Mouse (Mus musculus) G1E (cell line): ENCODE results near the gene Insc. TPM values are rescaled to one million over a fixed set of nuclear protein-coding genes. Genes with fewer than 3 reads are reported as not detected.

Experiments
- ATAC-seq: 2 replicates; pipeline ENCODE4 v1.8.0; 2016; ENCODE audit warnings: mild to moderate bottlenecking; ENCODE audit not compliant: insufficient number of reproducible peaks, poor library complexity, low FRiP score, severe bottlenecking; ENCODE audit errors: extremely low read depth
- DNase-seq: peaks from one replicate; pipeline ENCODE4 v3.0.0; 2012; ENCODE audit warnings: low spot score
- H3K27me3 ChIP-seq: 2 replicates; pipeline ENCODE4 v1.6.1; 2012; ENCODE audit warnings: mild to moderate bottlenecking, low read length, inconsistent platforms; ENCODE audit not compliant: insufficient read depth
- H3K36me3 ChIP-seq: replicated peaks from 2 replicates; pipeline ENCODE3; 2012; ENCODE audit warnings: mild to moderate bottlenecking, inconsistent platforms
- H3K4me1 ChIP-seq: 2 replicates; pipeline ENCODE4 v1.6.1; 2012; ENCODE audit warnings: low read depth, low read length, inconsistent platforms, mixed read lengths; ENCODE audit not compliant: insufficient read depth
- H3K4me3 ChIP-seq: 2 replicates; pipeline ENCODE4 v1.5.1; 2012; ENCODE audit warnings: low read depth, mild to moderate bottlenecking, inconsistent platforms, low read length, moderate library complexity, mixed read lengths
- H3K9me3 ChIP-seq: replicated peaks from 2 replicates; pipeline ENCODE4 v1.6.1; 2012; ENCODE audit warnings: inconsistent platforms
- CTCF ChIP-seq: IDR thresholded peaks from 2 replicates; pipeline ENCODE4 v1.5.1; 2012; ENCODE audit warnings: low read depth, low read length, inconsistent platforms, mixed read lengths
- GATA1 ChIP-seq: IDR thresholded peaks from 2 replicates; pipeline ENCODE4 v1.6.1; 2012; ENCODE audit warnings: borderline replicate concordance, low read length, inconsistent platforms, mixed read lengths
- GATA2 ChIP-seq: IDR thresholded peaks from 2 replicates; pipeline ENCODE4 v1.6.1; 2012; ENCODE audit warnings: low read depth, low read length, inconsistent platforms, borderline replicate concordance
- POLR2AphosphoS5 ChIP-seq: IDR thresholded peaks from 2 replicates; pipeline ENCODE4 v1.6.1; 2012; ENCODE audit warnings: low read depth, low read length, inconsistent platforms; ENCODE audit not compliant: insufficient replicate concordance
- TAL1 ChIP-seq: conservative IDR thresholded peaks from 2 replicates; pipeline ENCODE4 v1.6.1; 2012; ENCODE audit warnings: low read depth, low read length, inconsistent platforms, mixed read lengths
- polyA plus RNA-seq: library from polyadenylated mRNA; stranded (reverse); fragments of >175 nt; gene quantifications from 2 replicates; pipeline ENCODE4 v1.2.3, GENCODE M21; 2012
- total RNA-seq, 2 experiments: library from RNA; stranded (forward) in 1 of 2; stranded (reverse) in 1 of 2; fragments of 200-1000 nt in 1 of 2; fragments of >200 nt in 1 of 2; fragmentation: Nextera tagmentation in 1 of 2; gene quantifications; 2 replicates each; pipeline ENCODE4 v1.2.3; 2014 to 2017

Gene Insc
- total and polyA plus RNA-seq, 3 experiments: not detected

- DNase-seq (no peak), ATAC-seq (no peak)
- no peaks in the 10 kb centered on the region for H3K4me1 ChIP-seq
- no peaks in the 10 kb centered on the region for H3K36me3 ChIP-seq
- peaks cover 15% of the 10 kb centered on the region for H3K9me3 ChIP-seq
- no peak overlapping the region for H3K4me3 ChIP-seq
- TF ChIP-seq GATA1: no peak
- no peak for TF ChIP-seq POLR2AphosphoS5
- no peak for TF ChIP-seq CTCF
- H3K27me3 ChIP-seq: no peaks in the 10 kb centered on the region
Observed at GRCm38 (mm10) chr7:114883602-114884001, 140.1 kb downstream of the Insc start.

GRCm38 (mm10) chr7:114886933-114887332 is 143.4 kb downstream of the Insc start:
- Histone ChIP-seq H3K36me3 (no peaks in the 10 kb centered on the region), H3K9me3 (peaks cover 15% of the 10 kb centered on the region), H3K4me3 (no peak overlapping the region), H3K27me3 (no peaks in the 10 kb centered on the region), H3K4me1 (no peaks in the 10 kb centered on the region)
- ATAC-seq (no peak), DNase-seq (no peak)
- TF ChIP-seq TAL1 (no peak), POLR2AphosphoS5 (no peak), CTCF (no peak), GATA2 (no peak), GATA1 (no peak)

GRCm38 (mm10) chr7:114890215-114890614 is 146.7 kb downstream of the Insc start:
- ATAC-seq (no peak), DNase-seq (no peak)
- Histone ChIP-seq H3K4me3 (no peak overlapping the region), H3K9me3 (peaks cover 15% of the 10 kb centered on the region), H3K4me1 (no peaks in the 10 kb centered on the region), H3K27me3 (no peaks in the 10 kb centered on the region), H3K36me3 (no peaks in the 10 kb centered on the region)
- no peak for TF ChIP-seq GATA1
- no peak for TF ChIP-seq GATA2
- TF ChIP-seq POLR2AphosphoS5: no peak
- no peak for TF ChIP-seq TAL1
- TF ChIP-seq CTCF: no peak

- H3K36me3 ChIP-seq: no peaks in the 10 kb centered on the region
- H3K4me3 ChIP-seq: no peak overlapping the region
- DNase-seq (no peak), ATAC-seq (no peak)
- H3K4me1 ChIP-seq: no peaks in the 10 kb centered on the region
- no peaks in the 10 kb centered on the region for H3K27me3 ChIP-seq
- TF ChIP-seq GATA1: no peak
- TF ChIP-seq CTCF: no peak
- TF ChIP-seq POLR2AphosphoS5: no peak
- TF ChIP-seq TAL1: no peak
- TF ChIP-seq GATA2: no peak
- H3K9me3 ChIP-seq: peaks cover 9% of the 10 kb centered on the region
Observed at GRCm38 (mm10) chr7:114892618-114893257, 149.2 kb downstream of the Insc start.

GRCm38 (mm10) chr7:114893889-114894288 is 150.4 kb downstream of the Insc start:
- no peaks in the 10 kb centered on the region for H3K27me3 ChIP-seq
- no peak overlapping the region for H3K4me3 ChIP-seq
- H3K36me3 ChIP-seq: no peaks in the 10 kb centered on the region
- TF ChIP-seq GATA1: no peak
- TF ChIP-seq GATA2: no peak
- TF ChIP-seq CTCF: no peak
- TF ChIP-seq TAL1: no peak
- ATAC-seq (no peak), DNase-seq (no peak)
- no peaks in the 10 kb centered on the region for H3K9me3 ChIP-seq
- no peaks in the 10 kb centered on the region for H3K4me1 ChIP-seq

GRCm38 (mm10) chr7:114896966-114897697 is 153.6 kb downstream of the Insc start:
- ATAC-seq (no peak), DNase-seq (no peak)
- no peaks in the 10 kb centered on the region for H3K4me1 ChIP-seq
- no peak overlapping the region for H3K4me3 ChIP-seq
- H3K9me3 ChIP-seq: no peaks in the 10 kb centered on the region
- H3K27me3 ChIP-seq: no peaks in the 10 kb centered on the region
- no peaks in the 10 kb centered on the region for H3K36me3 ChIP-seq
- TF ChIP-seq GATA2: no peak
- no peak for TF ChIP-seq GATA1
- TF ChIP-seq TAL1: no peak
- TF ChIP-seq POLR2AphosphoS5: no peak
- no peak for TF ChIP-seq CTCF

Other genes with a start within 250 kb of the Insc start
- gene Cyp2r1, start 180.7 kb upstream of the Insc start, total RNA-seq (2014; fragmentation: Nextera tagmentation): not detected in 2 replicates
- gene Cyp2r1, start 180.7 kb upstream of the Insc start, total RNA-seq (2017): 0.06 and 0.16 TPM in 2 replicates
- gene Cyp2r1, start 180.7 kb upstream of the Insc start, polyA plus RNA-seq: not detected in 2 replicates
- 5.4 TPM in 1 of 2 replicates, not detected in the other for gene Calca, start 107.3 kb upstream of the Insc start, total RNA-seq (2014; fragmentation: Nextera tagmentation)
- 1.7 and 2.1 TPM in 2 replicates for gene Calca, start 107.3 kb upstream of the Insc start, total RNA-seq (2017)
- 0.47 TPM in 1 of 2 replicates, not detected in the other for gene Calca, start 107.3 kb upstream of the Insc start, polyA plus RNA-seq
- not detected in 2 replicates for gene Calcb, start 25.1 kb upstream of the Insc start, total RNA-seq (2014; fragmentation: Nextera tagmentation)
- not detected in 2 replicates for gene Calcb, start 25.1 kb upstream of the Insc start, total RNA-seq (2017)
- gene Calcb, start 25.1 kb upstream of the Insc start, polyA plus RNA-seq: not detected in 2 replicates